Mouse (Mus musculus) kidney, postnatal 36 days (tissue): ENCODE results near the gene Zscan10.

Experiments
- DNase-seq, 2 experiments: peaks; one replicate each; pipeline ENCODE4 v3.0.0; 2021 to 2022; ENCODE audit warnings: mixed read lengths in 2 of 2

The Zscan10 gene

GRCm38 (mm10) chr17:23654001-23654400 is 53.3 kb downstream of the Zscan10 start:
- no peak for DNase-seq

GRCm38 (mm10) chr17:23654410-23654809 is 53.8 kb downstream of the Zscan10 start:
- DNase-seq: no peak

GRCm38 (mm10) chr17:23658450-23658849 is 57.8 kb downstream of the Zscan10 start:
- no peak for DNase-seq

- DNase-seq: peak; percentile 81 to 93
Observed at GRCm38 (mm10) chr17:23660117-23660875, 59.6 kb downstream of the Zscan10 start, which contains the start of gene Bicdl2. Gene Bicdl2 (plus strand): TSS chr17:23660506.
